Mouse (Mus musculus) liver, embryonic 15.5 days (tissue): Measurements from ENCODE around the gene Phkb. TPM values are rescaled to one million over a fixed set of nuclear protein-coding genes. Genes with fewer than 3 reads are reported as not detected.

Experiments
- ATAC-seq: fragments of 200-750 bp; cut with Nextera tagmentation; 2 replicates; pipeline ENCODE4 v1.8.0; 2017; ENCODE audit warnings: moderate number of reproducible peaks, mild to moderate bottlenecking, moderate library complexity; ENCODE audit not compliant: insufficient read depth
- H3K27ac ChIP-seq: fragments of 300-500 bp; sonication (generic); replicated peaks from 2 replicates; pipeline ENCODE4 v1.5.1; 2015; ENCODE audit warnings: mild to moderate bottlenecking, inconsistent platforms
- H3K27me3 ChIP-seq: fragments of 300-500 bp; sonication (generic); 2 replicates; pipeline ENCODE4 v1.6.1; 2015; ENCODE audit warnings: mild to moderate bottlenecking, inconsistent platforms
- H3K36me3 ChIP-seq: fragments of 300-500 bp; sonication (generic); replicated peaks from 2 replicates; pipeline ENCODE4 v1.6.1; 2015; ENCODE audit warnings: moderate library complexity, mild to moderate bottlenecking, inconsistent platforms
- H3K4me1 ChIP-seq: fragments of 300-500 bp; sonication (generic); replicated peaks from 2 replicates; pipeline ENCODE4 v1.6.1; 2015; ENCODE audit warnings: inconsistent platforms
- H3K4me2 ChIP-seq: fragments of 300-500 bp; sonication (generic); 2 replicates; pipeline ENCODE4 v1.6.1; 2015; ENCODE audit warnings: moderate library complexity, mild to moderate bottlenecking, inconsistent platforms
- H3K4me3 ChIP-seq: fragments of 300-500 bp; sonication (generic); replicated peaks from 2 replicates; pipeline ENCODE4 v1.5.1; 2015; ENCODE audit warnings: mild to moderate bottlenecking, inconsistent platforms
- H3K9ac ChIP-seq: fragments of 300-500 bp; sonication (generic); 2 replicates; pipeline ENCODE4 v1.6.1; 2015; ENCODE audit warnings: moderate library complexity, mild to moderate bottlenecking, inconsistent platforms
- H3K9me3 ChIP-seq: fragments of 300-500 bp; sonication (generic); replicated peaks from 2 replicates; pipeline ENCODE4 v1.6.1; 2016; ENCODE audit warnings: inconsistent platforms
- WGBS: fragments of 180-500 bp; shearing (Covaris S2); methylation state at CpG from one replicate; pipeline ENCODE4 v1.1.7; 2015; ENCODE audit warnings: mixed read lengths; ENCODE audit not compliant: insufficient replicate concordance; 5-methylcytosine and 5-hydroxymethylcytosine counted together
- polyA plus RNA-seq: library from polyadenylated mRNA; unstranded; fragments of >200 nt; fragmentation: Nextera tagmentation; extraction: Ambion mirVana; gene quantifications from 2 replicates; pipeline ENCODE4 v1.2.1, GENCODE M21; 2015

Gene Phkb
- polyA plus RNA-seq, 1 experiment from 2014 or later, result 11.7 TPM

GRCm38 (mm10) chr8:85944820-85945219 is 104.1 kb downstream of the Phkb start:
- H3K9me3 ChIP-seq, result no peaks in the 10 kb centered on the region
- ATAC-seq, result no peak
- no peak overlapping the region for H3K27ac ChIP-seq
- no peak overlapping the region for H3K4me3 ChIP-seq
- peaks cover 7% of the 10 kb centered on the region; the same call in 1 of the 2 replicates for H3K36me3 ChIP-seq
- H3K4me2 ChIP-seq, result no peak overlapping the region
- 78% methylated on average over 5 of the region's 5 CpGs for WGBS
- no peaks in the 10 kb centered on the region for H3K4me1 ChIP-seq
- no peaks in the 10 kb centered on the region for H3K27me3 ChIP-seq
- H3K9ac ChIP-seq, result no peak overlapping the region

GRCm38 (mm10) chr8:85958391-85958790 is 117.6 kb downstream of the Phkb start:
- no peaks in the 10 kb centered on the region for H3K9me3 ChIP-seq
- H3K4me2 ChIP-seq, result no peak overlapping the region
- no peaks in the 10 kb centered on the region for H3K36me3 ChIP-seq
- no peak overlapping the region for H3K9ac ChIP-seq
- H3K27me3 ChIP-seq, result no peaks in the 10 kb centered on the region
- no peak for ATAC-seq
- no peak overlapping the region for H3K27ac ChIP-seq
- H3K4me1 ChIP-seq, result no peaks in the 10 kb centered on the region
- 62% methylated on average over 2 of the region's 2 CpGs for WGBS
- H3K4me3 ChIP-seq, result no peak overlapping the region

- no peaks in the 10 kb centered on the region for H3K9me3 ChIP-seq
- no peaks in the 10 kb centered on the region for H3K4me1 ChIP-seq
- H3K9ac ChIP-seq, result no peak overlapping the region
- no peak overlapping the region for H3K4me2 ChIP-seq
- H3K36me3 ChIP-seq, result no peaks in the 10 kb centered on the region
- no peak overlapping the region for H3K4me3 ChIP-seq
- 78% methylated on average over 4 of the region's 4 CpGs for WGBS
- no peaks in the 10 kb centered on the region for H3K27me3 ChIP-seq
- no peak overlapping the region for H3K27ac ChIP-seq
- ATAC-seq, result no peak
Observed at GRCm38 (mm10) chr8:85959880-85960279, 119.1 kb downstream of the Phkb start.

- Histone ChIP-seq H3K36me3 (0 out of 2 replicates have a peak, but pooled peaks cover 5% of the 10 kb centered on the region), H3K4me3 (no peak overlapping the region), H3K9me3 (no peaks in the 10 kb centered on the region), H3K4me1 (no peaks in the 10 kb centered on the region), H3K27me3 (no peaks in the 10 kb centered on the region), H3K27ac (no peak overlapping the region), H3K9ac (no peak overlapping the region), H3K4me2 (no peak overlapping the region)
- WGBS, result 76% methylated on average over 4 of the region's 4 CpGs
- no peak for ATAC-seq
Observed at GRCm38 (mm10) chr8:85977588-85978077, 136.9 kb downstream of the Phkb start.

- Histone ChIP-seq H3K27ac (no peak overlapping the region), H3K9ac (no peak overlapping the region), H3K36me3 (no peaks in the 10 kb centered on the region), H3K9me3 (no peaks in the 10 kb centered on the region), H3K27me3 (no peaks in the 10 kb centered on the region), H3K4me2 (no peak overlapping the region), H3K4me1 (no peaks in the 10 kb centered on the region), H3K4me3 (no peak overlapping the region)
- WGBS, result 52% methylated on average over 1 of the region's 1 CpGs
- ATAC-seq, result no peak
Observed at GRCm38 (mm10) chr8:85992911-85993310, 152.2 kb downstream of the Phkb start.

GRCm38 (mm10) chr8:85993661-85994060 is 152.9 kb downstream of the Phkb start:
- no peak overlapping the region for H3K27ac ChIP-seq

GRCm38 (mm10) chr8:85995971-85996370 is 155.2 kb downstream of the Phkb start:
- Histone ChIP-seq H3K9me3 (no peaks in the 10 kb centered on the region), H3K36me3 (no peaks in the 10 kb centered on the region), H3K4me2 (no peak overlapping the region), H3K27me3 (no peaks in the 10 kb centered on the region), H3K9ac (no peak overlapping the region), H3K27ac (no peak overlapping the region), H3K4me1 (no peaks in the 10 kb centered on the region), H3K4me3 (no peak overlapping the region)
- 74% methylated on average over 1 of the region's 1 CpGs for WGBS
- no peak for ATAC-seq

More at GRCm38 (mm10) chr8:85993661-85994060, 152.9 kb downstream of the Phkb start:
- H3K27me3 ChIP-seq, result no peaks in the 10 kb centered on the region
- no peaks in the 10 kb centered on the region for H3K36me3 ChIP-seq
- H3K9me3 ChIP-seq, result no peaks in the 10 kb centered on the region
- no peaks in the 10 kb centered on the region for H3K4me1 ChIP-seq
- H3K9ac ChIP-seq, result no peak overlapping the region
- 67% methylated on average over 1 of the region's 1 CpGs for WGBS
- no peak for ATAC-seq
- H3K4me3 ChIP-seq, result no peak overlapping the region
- no peak overlapping the region for H3K4me2 ChIP-seq

GRCm38 (mm10) chr8:86006485-86006884 is 165.7 kb downstream of the Phkb start:
- no peaks in the 10 kb centered on the region for H3K27me3 ChIP-seq
- ATAC-seq, result no peak

GRCm38 (mm10) chr8:86016806-86017205 is 176.0 kb downstream of the Phkb start:
- ATAC-seq, result no peak
- no peak overlapping the region for H3K4me2 ChIP-seq
- 74% methylated on average over 2 of the region's 2 CpGs for WGBS
- no peaks in the 10 kb centered on the region for H3K4me1 ChIP-seq
- H3K9me3 ChIP-seq, result no peaks in the 10 kb centered on the region
- no peak overlapping the region for H3K4me3 ChIP-seq
- no peaks in the 10 kb centered on the region for H3K27me3 ChIP-seq
- no peak overlapping the region for H3K9ac ChIP-seq
- no peak overlapping the region for H3K27ac ChIP-seq
- no peaks in the 10 kb centered on the region for H3K36me3 ChIP-seq

More at GRCm38 (mm10) chr8:86006485-86006884, 165.7 kb downstream of the Phkb start:
- Histone ChIP-seq H3K4me1 (no peaks in the 10 kb centered on the region), H3K4me2 (no peak overlapping the region), H3K9ac (no peak overlapping the region), H3K36me3 (no peaks in the 10 kb centered on the region), H3K27ac (no peak overlapping the region), H3K9me3 (no peaks in the 10 kb centered on the region), H3K4me3 (no peak overlapping the region)

GRCm38 (mm10) chr8:86028646-86029312 is 188.0 kb downstream of the Phkb start:
- Histone ChIP-seq H3K4me1 (no peaks in the 10 kb centered on the region), H3K27me3 (no peaks in the 10 kb centered on the region), H3K4me2 (no peak overlapping the region), H3K9ac (no peak overlapping the region), H3K27ac (no peak overlapping the region), H3K36me3 (no peaks in the 10 kb centered on the region), H3K4me3 (no peak overlapping the region), H3K9me3 (no peaks in the 10 kb centered on the region)
- ATAC-seq, result no peak
- WGBS, result 50% methylated on average over 6 of the region's 6 CpGs

GRCm38 (mm10) chr8:86029451-86029850 is 188.7 kb downstream of the Phkb start:
- no peak for ATAC-seq
- H3K27me3 ChIP-seq, result no peaks in the 10 kb centered on the region
- no peaks in the 10 kb centered on the region for H3K4me1 ChIP-seq
- no peak overlapping the region for H3K4me3 ChIP-seq
- no peaks in the 10 kb centered on the region for H3K9me3 ChIP-seq
- no peak overlapping the region for H3K4me2 ChIP-seq
- no peak overlapping the region for H3K27ac ChIP-seq
- no peak overlapping the region for H3K9ac ChIP-seq
- WGBS, result 81% methylated on average over 7 of the region's 7 CpGs
- H3K36me3 ChIP-seq, result no peaks in the 10 kb centered on the region
